Mouse (Mus musculus): ENCODE data around the gene Dbx1. TPM values are rescaled to one million over a fixed set of nuclear protein-coding genes. Genes with fewer than 3 reads are reported as not detected.

Dbx1 gene
- 0.08 TPM in 1 of 2 replicates, not detected in the other for polyA plus RNA-seq (2014; fragmentation: Nextera tagmentation; extraction: Ambion mirVana)

- DNase-seq (ENCODE audit: low spot score) (peak; percentile 36), ATAC-seq (replicated peaks; ENCODE audit: low FRiP score) (no peak)
- Histone ChIP-seq H3K4me2 (no peak within 1 kb of the TSS), H3K4me1 (replicated peaks; ENCODE audit: control insufficient read depth, insufficient read depth, low read length) (peaks cover 4% of the 10 kb centered on the region; the same call in 1 of the 2 replicates), H3K36me3 (ENCODE audit: control insufficient read depth, insufficient read depth, low read length) (no peaks in the 10 kb centered on the region), H3K9ac (ENCODE audit: low read depth, low read length) (no peak within 1 kb of the TSS), H3K4me3 (ENCODE audit: low read depth, low read length) (no peak within 1 kb of the TSS), H3K9me3 (ENCODE audit: control insufficient read depth, low read length) (no peaks in the 10 kb centered on the region), H3K27ac (ENCODE audit: low read depth, low read length) (no peak within 1 kb of the TSS), H3K27me3 (replicated peaks; ENCODE audit: control insufficient read depth, insufficient read depth, low read length) (peaks cover 99% of the 10 kb centered on the region)
- 2% methylated on average over 33 of the region's 33 CpGs for WGBS
Measured at GRCm38 (mm10) chr7:49636491-49637115, at the start of gene Dbx1. Dbx1 (minus strand) TSS chr7:49636849.

GRCm38 (mm10) chr7:49678826-49679377 lies 42.3 kb upstream of the Dbx1 start:
- 12% methylated on average over 9 of the region's 9 CpGs for WGBS

GRCm38 (mm10) chr7:49678100-49678825 lies 41.6 kb upstream of the Dbx1 start:
- H3K9me3 ChIP-seq (ENCODE audit: control insufficient read depth, low read length) = no peaks in the 10 kb centered on the region
- no peaks in the 10 kb centered on the region for H3K36me3 ChIP-seq (ENCODE audit: control insufficient read depth, insufficient read depth, low read length)
- no peak overlapping the region for H3K27ac ChIP-seq (ENCODE audit: low read depth, low read length)
- peaks cover 57% of the 10 kb centered on the region for H3K27me3 ChIP-seq (replicated peaks; ENCODE audit: control insufficient read depth, insufficient read depth, low read length)
- no peaks in the 10 kb centered on the region for H3K4me1 ChIP-seq (replicated peaks; ENCODE audit: control insufficient read depth, insufficient read depth, low read length)
- no peak overlapping the region for H3K4me3 ChIP-seq (ENCODE audit: low read depth, low read length)
- DNase-seq (ENCODE audit: low spot score) = no peak
- 8% methylated on average over 22 of the region's 22 CpGs for WGBS
- H3K4me2 ChIP-seq = no peak overlapping the region
- ATAC-seq (replicated peaks; ENCODE audit: low FRiP score) = no peak
- no peak overlapping the region for H3K9ac ChIP-seq (ENCODE audit: low read depth, low read length)

More at GRCm38 (mm10) chr7:49678826-49679377, 42.3 kb upstream of the Dbx1 start:
- Histone ChIP-seq H3K27me3 (replicated peaks; ENCODE audit: control insufficient read depth, insufficient read depth, low read length) (peaks cover 59% of the 10 kb centered on the region), H3K9ac (ENCODE audit: low read depth, low read length) (no peak overlapping the region), H3K9me3 (ENCODE audit: control insufficient read depth, low read length) (no peaks in the 10 kb centered on the region), H3K4me2 (no peak overlapping the region), H3K4me1 (replicated peaks; ENCODE audit: control insufficient read depth, insufficient read depth, low read length) (no peaks in the 10 kb centered on the region), H3K36me3 (ENCODE audit: control insufficient read depth, insufficient read depth, low read length) (no peaks in the 10 kb centered on the region), H3K4me3 (ENCODE audit: low read depth, low read length) (no peak overlapping the region), H3K27ac (ENCODE audit: low read depth, low read length) (no peak overlapping the region)
- no peak for ATAC-seq (replicated peaks; ENCODE audit: low FRiP score)
- DNase-seq (ENCODE audit: low spot score) = no peak

GRCm38 (mm10) chr7:49677166-49677565 lies 40.5 kb upstream of the Dbx1 start:
- DNase-seq (ENCODE audit: low spot score) = no peak
- no peak overlapping the region for H3K9ac ChIP-seq (ENCODE audit: low read depth, low read length)
- no peak overlapping the region for H3K4me2 ChIP-seq
- no peak for ATAC-seq (replicated peaks; ENCODE audit: low FRiP score)
- 3% methylated on average over 9 of the region's 9 CpGs for WGBS
- H3K4me3 ChIP-seq (ENCODE audit: low read depth, low read length) = no peak overlapping the region
- H3K36me3 ChIP-seq (ENCODE audit: control insufficient read depth, insufficient read depth, low read length) = no peaks in the 10 kb centered on the region
- no peaks in the 10 kb centered on the region for H3K4me1 ChIP-seq (replicated peaks; ENCODE audit: control insufficient read depth, insufficient read depth, low read length)
- peaks cover 57% of the 10 kb centered on the region for H3K27me3 ChIP-seq (replicated peaks; ENCODE audit: control insufficient read depth, insufficient read depth, low read length)
- H3K9me3 ChIP-seq (ENCODE audit: control insufficient read depth, low read length) = no peaks in the 10 kb centered on the region
- no peak overlapping the region for H3K27ac ChIP-seq (ENCODE audit: low read depth, low read length)

GRCm38 (mm10) chr7:49676627-49677026 lies 40.0 kb upstream of the Dbx1 start:
- no peaks in the 10 kb centered on the region for H3K4me1 ChIP-seq (replicated peaks; ENCODE audit: control insufficient read depth, insufficient read depth, low read length)
- ATAC-seq (replicated peaks; ENCODE audit: low FRiP score) (no peak), DNase-seq (ENCODE audit: low spot score) (no peak)
- no peaks in the 10 kb centered on the region for H3K9me3 ChIP-seq (ENCODE audit: control insufficient read depth, low read length)
- H3K4me3 ChIP-seq (ENCODE audit: low read depth, low read length) = no peak overlapping the region
- no peak overlapping the region for H3K9ac ChIP-seq (ENCODE audit: low read depth, low read length)
- WGBS = 20% methylated on average over 5 of the region's 5 CpGs
- no peak overlapping the region for H3K4me2 ChIP-seq
- no peaks in the 10 kb centered on the region for H3K36me3 ChIP-seq (ENCODE audit: control insufficient read depth, insufficient read depth, low read length)
- H3K27me3 ChIP-seq (replicated peaks; ENCODE audit: control insufficient read depth, insufficient read depth, low read length) = peaks cover 53% of the 10 kb centered on the region
- H3K27ac ChIP-seq (ENCODE audit: low read depth, low read length) = no peak overlapping the region

- no peak overlapping the region for H3K4me2 ChIP-seq
- no peak for DNase-seq (ENCODE audit: low spot score)
- WGBS = 84% methylated on average over 13 of the region's 13 CpGs
Measured at GRCm38 (mm10) chr7:49668260-49668857, 31.7 kb upstream of the Dbx1 start.

GRCm38 (mm10) chr7:49663575-49663974 lies 26.9 kb upstream of the Dbx1 start:
- WGBS = 70% methylated on average over 3 of the region's 3 CpGs
- no peaks in the 10 kb centered on the region for H3K36me3 ChIP-seq (ENCODE audit: control insufficient read depth, insufficient read depth, low read length)
- no peaks in the 10 kb centered on the region for H3K9me3 ChIP-seq (ENCODE audit: control insufficient read depth, low read length)
- no peak overlapping the region for H3K4me3 ChIP-seq (ENCODE audit: low read depth, low read length)
- ATAC-seq (replicated peaks; ENCODE audit: low FRiP score) = no peak
- H3K9ac ChIP-seq (ENCODE audit: low read depth, low read length) = no peak overlapping the region
- H3K4me2 ChIP-seq = no peak overlapping the region
- H3K27ac ChIP-seq (ENCODE audit: low read depth, low read length) = no peak overlapping the region
- H3K27me3 ChIP-seq (replicated peaks; ENCODE audit: control insufficient read depth, insufficient read depth, low read length) = peaks cover 23% of the 10 kb centered on the region
- H3K4me1 ChIP-seq (replicated peaks; ENCODE audit: control insufficient read depth, insufficient read depth, low read length) = no peaks in the 10 kb centered on the region
- no peak for DNase-seq (ENCODE audit: low spot score)

More at GRCm38 (mm10) chr7:49668260-49668857, 31.7 kb upstream of the Dbx1 start:
- Histone ChIP-seq H3K9me3 (ENCODE audit: control insufficient read depth, low read length) (no peaks in the 10 kb centered on the region), H3K36me3 (ENCODE audit: control insufficient read depth, insufficient read depth, low read length) (no peaks in the 10 kb centered on the region), H3K9ac (ENCODE audit: low read depth, low read length) (no peak overlapping the region), H3K4me3 (ENCODE audit: low read depth, low read length) (no peak overlapping the region), H3K27me3 (replicated peaks; ENCODE audit: control insufficient read depth, insufficient read depth, low read length) (peaks cover 3% of the 10 kb centered on the region; the same call in 1 of the 2 replicates), H3K4me1 (replicated peaks; ENCODE audit: control insufficient read depth, insufficient read depth, low read length) (no peaks in the 10 kb centered on the region), H3K27ac (ENCODE audit: low read depth, low read length) (no peak overlapping the region)
- no peak for ATAC-seq (replicated peaks; ENCODE audit: low FRiP score)

- WGBS = 9% methylated on average over 7 of the region's 7 CpGs
- no peaks in the 10 kb centered on the region for H3K9me3 ChIP-seq (ENCODE audit: control insufficient read depth, low read length)
- H3K4me3 ChIP-seq (ENCODE audit: low read depth, low read length) = no peak overlapping the region
- no peak overlapping the region for H3K27ac ChIP-seq (ENCODE audit: low read depth, low read length)
- H3K4me1 ChIP-seq (replicated peaks; ENCODE audit: control insufficient read depth, insufficient read depth, low read length) = no peaks in the 10 kb centered on the region
- H3K9ac ChIP-seq (ENCODE audit: low read depth, low read length) = no peak overlapping the region
- ATAC-seq (replicated peaks; ENCODE audit: low FRiP score) (no peak), DNase-seq (ENCODE audit: low spot score) (no peak)
- peaks cover 23% of the 10 kb centered on the region for H3K27me3 ChIP-seq (replicated peaks; ENCODE audit: control insufficient read depth, insufficient read depth, low read length)
- no peaks in the 10 kb centered on the region for H3K36me3 ChIP-seq (ENCODE audit: control insufficient read depth, insufficient read depth, low read length)
- H3K4me2 ChIP-seq = no peak overlapping the region
Measured at GRCm38 (mm10) chr7:49662492-49663026, 25.9 kb upstream of the Dbx1 start.

All from liver, embryonic 11.5 days (tissue).